Mouse (Mus musculus): ENCODE results near the gene Xlr5b. TPM values are rescaled to one million over a fixed set of nuclear protein-coding genes. Genes with fewer than 3 reads are reported as not detected.
"Not testable (repeated sequence)": the region's sequence is repeated elsewhere in the genome, so short reads cannot be mapped to it uniquely, and the experiment has no call there.

Xlr5b gene
- total RNA-seq (2021), result not detected
- long read RNA-seq, experiment 1, result 0 reads
- long read RNA-seq, experiment 2, result 0 reads

DNA sequence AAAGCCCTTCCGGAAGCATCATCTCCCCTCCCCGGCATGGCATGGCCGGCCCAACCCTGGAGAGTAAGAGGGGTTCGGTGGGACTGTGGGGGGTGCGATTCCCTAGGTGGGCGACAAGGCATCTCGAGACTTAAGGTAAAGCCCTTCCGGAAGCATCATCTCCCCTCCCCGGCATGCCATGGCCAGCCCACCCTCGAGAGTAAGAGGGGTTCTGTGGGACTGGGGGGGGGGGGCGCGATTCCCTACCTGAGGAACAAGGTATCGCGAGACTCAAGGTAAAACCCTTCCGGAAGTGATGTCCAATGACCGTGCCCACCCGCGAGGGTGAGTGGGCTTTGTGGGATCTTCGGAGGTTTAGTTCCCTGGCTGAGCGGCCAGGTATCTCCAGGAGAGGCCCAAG lies at the start of gene Xlr5b:
TSS of gene Xlr5b (plus strand) at position 301 of the 400 bp plus-strand sequence.
- not testable (repeated sequence) for DNase-seq (ENCODE audit: low spot score in 2 of 2)

DNA sequence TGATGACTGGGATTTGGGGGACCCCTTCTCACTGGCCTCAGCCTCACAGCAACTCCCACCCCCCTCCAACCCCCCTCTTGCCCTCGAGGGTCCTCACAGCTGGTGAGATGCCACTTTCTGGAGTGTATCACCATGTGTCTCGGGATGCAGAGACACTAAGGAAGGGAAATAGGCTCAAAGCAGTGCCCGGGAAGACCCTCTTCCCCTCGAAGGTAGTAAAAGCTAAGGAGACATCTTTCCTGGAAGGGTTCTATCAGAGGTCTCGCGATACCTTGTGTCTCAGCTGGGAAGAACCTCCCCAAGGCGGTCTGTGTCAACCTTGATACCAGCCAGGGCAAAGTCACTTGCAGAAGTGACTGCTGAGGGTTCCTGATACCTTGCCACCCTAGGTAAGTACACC lies 31.8 kb upstream of the Xlr5b start, which contains the start of gene Gm14685:
TSS of gene Gm14685 (plus strand) at position 301 of the 400 bp plus-strand sequence.
- not testable (repeated sequence) for DNase-seq (ENCODE audit: low spot score in 2 of 2)

DNA sequence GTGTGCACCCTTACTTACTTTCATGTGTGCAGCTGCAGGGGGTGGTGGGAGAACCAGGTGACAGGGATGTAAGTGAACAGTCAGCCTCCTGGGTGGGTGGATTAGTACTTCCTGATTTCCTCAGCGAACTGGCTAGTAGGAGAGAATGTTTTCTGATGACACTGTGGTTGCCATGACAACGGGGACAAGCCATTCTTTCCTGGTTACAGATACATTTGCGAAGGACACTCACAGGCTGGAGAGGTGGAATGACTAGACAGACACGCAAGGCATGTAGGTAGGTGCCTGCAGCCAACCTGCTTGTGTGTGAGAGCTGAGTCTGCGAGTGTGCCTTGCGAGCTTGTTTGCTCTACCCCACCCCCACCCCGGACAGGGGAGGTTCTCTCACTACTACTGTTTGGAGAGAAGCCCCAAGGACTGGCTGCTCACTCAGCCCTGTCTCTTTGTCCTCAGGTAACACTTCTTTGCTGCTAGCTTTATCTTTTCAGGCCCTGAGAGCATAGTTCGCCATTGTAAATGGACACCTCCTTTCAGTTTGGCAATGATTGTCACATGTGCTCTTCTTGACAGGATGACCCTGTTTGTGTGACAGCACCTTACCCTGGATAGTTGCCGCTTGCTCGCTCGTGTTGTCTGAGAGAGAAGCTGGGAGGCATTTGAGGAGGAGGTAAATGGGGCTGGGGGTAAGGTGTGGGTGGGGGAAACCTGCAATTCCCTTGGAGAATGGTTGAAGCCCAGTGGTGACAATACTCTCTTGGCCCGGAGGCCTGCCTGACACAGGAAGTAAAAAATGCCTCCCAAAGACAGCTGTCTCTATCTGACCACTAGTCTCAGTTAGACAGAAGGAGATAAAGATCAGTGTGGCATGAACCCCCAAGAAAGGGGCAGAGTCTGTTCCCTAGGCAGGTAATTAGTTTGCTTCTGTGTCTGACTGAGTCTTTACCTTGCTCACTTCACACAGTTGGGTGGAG lies 25.5 kb upstream of the Xlr5b start:
- DNase-seq (ENCODE audit: low spot score in 2 of 2), result not testable (repeated sequence)

DNA sequence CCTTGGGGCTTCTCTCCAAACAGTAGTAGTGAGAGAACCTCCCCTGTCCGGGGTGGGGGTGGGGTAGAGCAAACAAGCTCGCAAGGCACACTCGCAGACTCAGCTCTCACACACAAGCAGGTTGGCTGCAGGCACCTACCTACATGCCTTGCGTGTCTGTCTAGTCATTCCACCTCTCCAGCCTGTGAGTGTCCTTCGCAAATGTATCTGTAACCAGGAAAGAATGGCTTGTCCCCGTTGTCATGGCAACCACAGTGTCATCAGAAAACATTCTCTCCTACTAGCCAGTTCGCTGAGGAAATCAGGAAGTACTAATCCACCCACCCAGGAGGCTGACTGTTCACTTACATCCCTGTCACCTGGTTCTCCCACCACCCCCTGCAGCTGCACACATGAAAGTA lies 5.4 kb upstream of the Xlr5b start:
- DNase-seq (ENCODE audit: low spot score in 2 of 2), result not testable (repeated sequence)

DNA sequence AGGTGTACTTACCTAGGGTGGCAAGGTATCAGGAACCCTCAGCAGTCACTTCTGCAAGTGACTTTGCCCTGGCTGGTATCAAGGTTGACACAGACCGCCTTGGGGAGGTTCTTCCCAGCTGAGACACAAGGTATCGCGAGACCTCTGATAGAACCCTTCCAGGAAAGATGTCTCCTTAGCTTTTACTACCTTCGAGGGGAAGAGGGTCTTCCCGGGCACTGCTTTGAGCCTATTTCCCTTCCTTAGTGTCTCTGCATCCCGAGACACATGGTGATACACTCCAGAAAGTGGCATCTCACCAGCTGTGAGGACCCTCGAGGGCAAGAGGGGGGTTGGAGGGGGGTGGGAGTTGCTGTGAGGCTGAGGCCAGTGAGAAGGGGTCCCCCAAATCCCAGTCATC lies 754 bp downstream of the Xlr5b start, which contains the start of gene DXBay18:
TSS of gene DXBay18 (minus strand) at position 101 of the 400 bp plus-strand sequence.
- not testable (repeated sequence) for DNase-seq (ENCODE audit: low spot score in 2 of 2)

DNA sequence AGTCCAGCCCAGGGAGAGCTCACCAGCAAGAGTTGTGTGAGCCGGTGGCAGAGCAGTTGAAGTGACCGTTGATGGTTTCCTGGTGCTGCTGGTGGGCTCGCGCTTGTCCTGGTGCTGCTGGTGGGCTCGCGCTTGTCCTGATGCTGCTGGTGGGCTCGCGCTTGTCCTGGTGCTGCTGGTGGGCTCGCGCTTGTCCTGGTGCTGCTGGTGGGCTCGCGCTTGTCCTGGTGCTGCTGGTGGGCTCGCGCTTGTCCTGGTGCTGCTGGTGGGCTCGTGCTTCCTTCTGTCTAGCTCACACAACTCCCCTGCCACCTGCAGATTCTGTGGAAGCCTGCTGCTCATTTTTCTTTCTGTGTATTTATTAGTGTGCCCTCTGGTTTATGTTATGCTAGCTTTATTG lies 28.3 kb downstream of the Xlr5b start, which contains the start of gene Spin2d:
TSS of gene Spin2d (minus strand) at position 101 of the 400 bp plus-strand sequence.
- DNase-seq (ENCODE audit: low spot score in 2 of 2), result not testable (repeated sequence)

DNA sequence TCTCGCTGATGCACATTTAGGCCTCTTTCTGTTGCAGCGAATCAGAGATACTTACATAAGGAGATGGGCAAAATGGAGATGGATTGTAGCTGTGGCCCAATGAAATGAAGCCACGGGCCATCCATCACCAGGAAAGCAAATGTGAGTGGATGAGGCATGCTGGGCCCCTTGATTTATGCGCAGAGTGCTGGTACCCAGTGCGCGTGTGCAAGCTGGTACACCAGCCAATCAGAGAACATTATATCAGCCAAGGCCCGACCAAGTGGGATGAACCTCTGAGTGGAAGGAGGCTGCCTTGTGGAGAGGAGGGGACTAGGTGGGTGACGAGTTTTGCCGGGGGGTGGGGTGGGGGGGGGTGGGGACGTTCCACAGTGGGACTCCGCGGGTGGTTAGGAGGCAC lies 43.3 kb downstream of the Xlr5b start, which contains the start of gene Xlr3b:
TSS of gene Xlr3b (plus strand) at position 274 of the 400 bp plus-strand sequence.
- peak in 1 of 2 experiments; percentile 3 for DNase-seq (ENCODE audit: low spot score in 2 of 2)

Other genes starting within 250 kb of the Xlr5b start
- gene Cetn2, start 230.4 kb upstream of the Xlr5b start, total RNA-seq (2021), result 10 to 100 TPM; 46.0 to 51.2 TPM
- gene Nsdhl, start 230.2 kb upstream of the Xlr5b start, total RNA-seq (2021), result 10 to 100 TPM; 34.6 to 43.2 TPM
- 1 to 10 TPM in 1 of 2 experiments, under 1 TPM in 1; 0.83 to 1.6 TPM for gene Zfp185, start 161.5 kb upstream of the Xlr5b start, total RNA-seq (2021)
- under 1 TPM; 0.52 to 0.62 TPM for gene Pnma5, start 111.7 kb upstream of the Xlr5b start, total RNA-seq (2021)
- gene Pnma3, start 84.0 kb upstream of the Xlr5b start, total RNA-seq (2021), result 10 to 100 TPM; 18.8 to 28.4 TPM
- gene Xlr4a, start 66.3 kb upstream of the Xlr5b start, total RNA-seq (2021), result 1 to 10 TPM in 1 of 2 experiments, not detected in 1; 1.2 TPM
- 1 to 10 TPM in 1 of 2 experiments, not detected in 1; 4.9 TPM for gene Xlr3a, start 51.7 kb upstream of the Xlr5b start, total RNA-seq (2021)
- 1 to 10 TPM; 1.9 to 5.2 TPM for gene Gm14685, start 31.7 kb upstream of the Xlr5b start, total RNA-seq (2021)
- gene DXBay18, start 654 bp downstream of the Xlr5b start, total RNA-seq (2021), result 1 to 10 TPM in 1 of 2 experiments, not detected in 1; 1.9 TPM
- not detected for gene Spin2d, start 28.2 kb downstream of the Xlr5b start, total RNA-seq (2021)
- gene Xlr3b, start 43.4 kb downstream of the Xlr5b start, total RNA-seq (2021), result 10 to 100 TPM in 1 of 2 experiments, 1 to 10 TPM in 1; 1.4 to 14.4 TPM
- gene Xlr4b, start 65.5 kb downstream of the Xlr5b start, total RNA-seq (2021), result 1 to 10 TPM in 1 of 2 experiments, not detected in 1; 1.6 TPM
- gene F8a, start 79.5 kb downstream of the Xlr5b start, total RNA-seq (2021), result 10 to 100 TPM; 16.3 to 16.7 TPM
- gene Xlr4c, start 94.3 kb downstream of the Xlr5b start, total RNA-seq (2021), result 1 to 10 TPM in 1 of 2 experiments, not detected in 1; 1.7 TPM
- gene Xlr3c, start 116.6 kb downstream of the Xlr5b start, total RNA-seq (2021), result not detected
- not detected for gene Xlr5a, start 144.2 kb downstream of the Xlr5b start, total RNA-seq (2021)
- not detected for gene Xlr5c, start 144.2 kb downstream of the Xlr5b start, total RNA-seq (2021)
- gene Gm45015, start 188.0 kb downstream of the Xlr5b start, total RNA-seq (2021), result not detected
- gene Zfp275, start 193.8 kb downstream of the Xlr5b start, total RNA-seq (2021), result 10 to 100 TPM; 11.1 to 11.7 TPM
- not detected for gene Gm18336, start 249.9 kb downstream of the Xlr5b start, total RNA-seq (2021)